Mouse (Mus musculus) E14TG2a.4 (cell line): ENCODE data around the gene Dctn1.

ENCODE experiments used
- CTCF ChIP-seq: conservative IDR thresholded peaks from 2 replicates; pipeline ENCODE4 v1.5.1; 2014; ENCODE audit warnings: low read length
- POU5F1 ChIP-seq: IDR thresholded peaks from 2 replicates; pipeline ENCODE4 v1.6.1; 2014; ENCODE audit warnings: low read length, borderline replicate concordance

GRCm38 (mm10) chr6:83135571-83136161, 30.1 kb upstream of the Dctn1 start:
- TF ChIP-seq POU5F1 = no peak
- no peak for TF ChIP-seq CTCF
